Mouse (Mus musculus) lung, postnatal 0 days (tissue): Measurements from ENCODE around the gene Abhd2. TPM values are rescaled to one million over a fixed set of nuclear protein-coding genes. Genes with fewer than 3 reads are reported as not detected.

Experiments used
- ATAC-seq: fragments of 200-750 bp; cut with Nextera tagmentation; 2 replicates; pipeline ENCODE4 v1.8.0; 2017; ENCODE audit warnings: moderate library complexity
- DNase-seq: peaks from one replicate; pipeline ENCODE4 v3.0.0-alpha.2; 2016; ENCODE audit warnings: low spot score
- H3K27ac ChIP-seq: fragments of 300-500 bp; sonication (generic); 2 replicates; pipeline ENCODE4 v1.5.1; 2014; ENCODE audit warnings: antibody characterized with exemption, mild to moderate bottlenecking, low read length, mixed read lengths
- H3K27me3 ChIP-seq: fragments of 300-500 bp; sonication (generic); replicated peaks from 2 replicates; pipeline ENCODE4 v1.6.1; 2014; ENCODE audit warnings: low read length, mixed read lengths; ENCODE audit not compliant: insufficient read depth
- H3K36me3 ChIP-seq: fragments of 300-500 bp; sonication (generic); 2 replicates; pipeline ENCODE4 v1.6.1; 2014; ENCODE audit warnings: low read length, mixed read lengths; ENCODE audit not compliant: insufficient read depth
- H3K4me1 ChIP-seq: fragments of 300-500 bp; sonication (generic); 2 replicates; pipeline ENCODE4 v1.6.1; 2014; ENCODE audit warnings: antibody characterized with exemption, low read depth, low read length, mixed read lengths; ENCODE audit not compliant: insufficient read depth
- H3K4me2 ChIP-seq: fragments of 300-500 bp; sonication (generic); replicated peaks from 2 replicates; pipeline ENCODE4 v1.6.1; 2014; ENCODE audit warnings: low read depth, mild to moderate bottlenecking, low read length, moderate library complexity, mixed read lengths
- H3K4me3 ChIP-seq: fragments of 300-500 bp; sonication (generic); 2 replicates; pipeline ENCODE4 v1.5.1; 2014; ENCODE audit warnings: low read depth, low read length
- H3K9ac ChIP-seq: fragments of 300-500 bp; sonication (generic); replicated peaks from 2 replicates; pipeline ENCODE4 v1.6.1; 2014; ENCODE audit warnings: low read depth, mild to moderate bottlenecking
- H3K9me3 ChIP-seq: fragments of 300-500 bp; sonication (generic); 2 replicates; pipeline ENCODE4 v1.6.1; 2016; ENCODE audit warnings: low read length, mixed read lengths
- CTCF ChIP-seq: IDR thresholded peaks from 2 replicates; pipeline ENCODE4 v1.5.1; 2016; ENCODE audit warnings: antibody characterized with exemption, mild to moderate bottlenecking
- EP300 ChIP-seq: IDR thresholded peaks from 2 replicates; pipeline ENCODE4 v1.6.1; 2016; ENCODE audit warnings: antibody characterized with exemption, mild to moderate bottlenecking, control low read depth
- WGBS: fragments of 180-500 bp; shearing (Covaris S2); extraction: QIAGEN DNeasy Blood & Tissue Kit; methylation state at CpG from one replicate; pipeline ENCODE4 v1.1.7; 2014; 5-methylcytosine and 5-hydroxymethylcytosine counted together
- polyA plus RNA-seq: library from polyadenylated mRNA; unstranded; fragments of >200 nt; fragmentation: Nextera tagmentation; extraction: Ambion mirVana; gene quantifications from 2 replicates; pipeline ENCODE4 v1.2.1, GENCODE M21; 2015

The Abhd2 gene
- 22.8 and 25.2 TPM in 2 replicates for polyA plus RNA-seq

DNA sequence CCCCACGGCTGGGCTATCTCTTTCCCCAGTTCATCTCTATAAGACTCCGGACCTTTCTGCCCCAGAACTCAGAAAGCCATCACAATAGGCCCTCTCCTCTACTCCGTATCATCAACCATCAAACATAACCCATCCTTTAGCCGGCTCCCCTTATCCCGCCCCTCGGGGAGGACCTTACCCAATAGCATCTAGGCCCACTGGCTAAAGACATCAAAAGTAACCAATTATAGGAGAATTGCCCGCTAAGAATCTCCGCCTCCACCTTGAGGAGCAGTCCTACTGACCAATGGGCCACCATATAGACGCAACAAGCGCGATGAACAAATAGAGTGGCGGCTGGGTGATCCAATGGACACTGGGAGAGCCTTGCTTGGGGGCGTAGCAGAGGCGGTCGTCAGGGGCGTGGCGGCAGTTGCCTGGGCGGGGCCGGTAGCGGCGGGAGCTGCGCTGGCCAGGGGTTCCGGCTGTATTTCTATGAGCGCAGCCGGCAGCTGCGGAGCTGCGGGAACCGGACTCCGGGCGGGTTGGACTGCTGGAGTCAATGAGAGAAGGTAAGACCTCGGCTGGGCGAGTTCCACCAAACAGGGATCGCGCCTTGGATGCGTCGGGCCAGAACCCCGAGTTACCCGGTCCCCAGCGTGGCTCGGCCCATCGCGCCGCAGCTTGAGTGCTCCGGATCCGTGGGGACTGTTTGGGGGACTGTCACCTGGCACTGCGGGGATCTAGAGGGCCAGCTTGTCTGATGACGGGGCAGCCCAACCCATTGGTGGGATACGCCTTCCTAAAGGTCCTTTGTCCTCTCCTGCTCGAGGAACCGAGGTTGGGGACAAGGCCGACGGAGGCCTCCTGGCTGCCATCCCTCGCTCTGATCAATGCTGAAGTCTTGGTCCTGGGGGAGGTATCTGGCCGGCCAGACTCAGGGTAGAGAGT is at the start of gene Abhd2:
Gene Abhd2 (plus strand): TSS at position 411 of the 930 bp plus-strand sequence.
- WGBS: under 1% methylated on average over 54 of the region's 54 CpGs
- no peaks in the 10 kb centered on the region for H3K9me3 ChIP-seq
- TF ChIP-seq CTCF (no peak), EP300 (peak; percentile 52; the same call in 1 of the 2 replicates)
- peak within 1 kb of the TSS; percentile 59 for H3K4me3 ChIP-seq
- DNase-seq (peak; percentile 99), ATAC-seq (peak; percentile 100)
- peaks cover 10% of the 10 kb centered on the region; the same call in 1 of the 2 replicates for H3K4me1 ChIP-seq
- H3K4me2 ChIP-seq: peak within 1 kb of the TSS; percentile 69
- H3K36me3 ChIP-seq: no peaks in the 10 kb centered on the region
- no peaks in the 10 kb centered on the region for H3K27me3 ChIP-seq
- H3K27ac ChIP-seq: peak within 1 kb of the TSS; percentile 64
- H3K9ac ChIP-seq: peak within 1 kb of the TSS; percentile 57

DNA sequence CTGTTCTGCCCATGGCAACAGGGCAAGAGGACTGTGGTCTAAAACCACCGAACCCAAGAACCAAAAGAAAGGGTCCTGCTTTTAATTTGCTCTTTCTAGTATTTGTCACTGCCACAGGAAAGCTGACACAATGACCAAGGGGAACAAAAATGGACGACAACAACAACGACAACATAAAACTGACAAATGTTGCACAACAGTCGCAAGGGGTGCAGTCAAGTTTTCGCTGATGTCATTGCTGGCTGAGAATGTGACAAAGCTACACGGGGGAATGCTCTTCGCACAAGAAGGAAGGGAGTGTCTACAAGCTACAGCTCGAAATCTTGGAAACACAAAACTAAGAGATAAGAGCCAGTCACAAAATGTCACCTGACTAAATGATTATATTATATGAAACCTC is 47.5 kb upstream of the Abhd2 start:
- H3K27me3 ChIP-seq: no peaks in the 10 kb centered on the region
- TF ChIP-seq EP300 (no peak), CTCF (no peak)
- 70% methylated on average over 8 of the region's 8 CpGs for WGBS
- H3K4me1 ChIP-seq: no peaks in the 10 kb centered on the region
- ATAC-seq: no peak
- H3K36me3 ChIP-seq: no peaks in the 10 kb centered on the region
- H3K9ac ChIP-seq: no peak overlapping the region
- H3K27ac ChIP-seq: no peak overlapping the region
- H3K4me3 ChIP-seq: no peak overlapping the region
- no peak overlapping the region for H3K4me2 ChIP-seq
- DNase-seq: no peak
- no peaks in the 10 kb centered on the region for H3K9me3 ChIP-seq

DNA sequence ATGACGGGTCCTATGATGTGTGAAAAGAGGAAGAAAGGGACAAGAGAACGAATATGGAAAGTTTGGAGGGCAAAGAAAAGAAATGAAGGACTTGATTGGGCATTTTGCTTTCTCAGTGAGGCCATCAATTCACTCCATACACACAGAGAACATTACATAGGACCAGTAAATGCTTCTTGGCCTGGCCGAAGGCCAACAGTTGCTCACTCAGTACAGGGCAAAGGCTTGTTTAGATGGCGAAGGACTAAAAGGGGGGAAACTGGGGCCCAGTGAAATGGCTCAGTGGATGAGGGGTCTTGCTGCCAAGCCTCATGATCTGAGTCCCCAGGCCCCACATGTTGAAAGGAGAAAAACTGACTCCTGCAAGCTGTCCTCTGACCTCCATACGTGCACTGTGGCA is 46.8 kb upstream of the Abhd2 start:
- no peak for ATAC-seq

DNA sequence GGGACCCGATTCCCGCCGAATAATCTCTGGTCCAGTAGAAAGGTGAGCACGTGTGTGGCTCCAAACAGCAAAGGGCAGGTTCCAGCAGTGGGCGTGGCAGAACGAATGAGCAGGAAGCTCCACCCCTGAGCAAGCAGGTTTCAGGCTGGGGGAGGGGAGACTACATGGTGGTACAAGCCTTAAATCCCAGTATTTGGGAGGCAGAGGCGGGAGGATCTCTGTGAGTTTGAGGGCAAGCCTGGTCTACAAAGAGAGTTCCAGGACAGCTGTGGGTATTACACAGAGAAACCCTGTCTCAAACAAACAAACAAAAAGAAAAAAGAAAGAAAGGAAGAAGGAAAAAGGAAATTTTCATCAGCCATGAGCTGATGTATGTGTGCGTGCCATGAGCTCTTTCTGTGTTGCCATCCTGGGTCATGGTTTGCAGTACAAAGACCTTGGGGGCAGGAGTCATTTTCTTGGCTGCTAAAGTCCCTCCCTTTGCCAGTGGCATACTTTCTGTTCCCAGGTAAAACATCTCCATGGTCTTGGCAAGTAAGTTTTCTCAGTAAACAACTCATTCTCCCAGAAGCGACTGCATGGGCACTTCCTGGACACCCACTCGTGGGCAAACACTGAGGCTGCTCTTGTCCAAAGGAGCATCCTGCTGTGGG is 46.0 kb upstream of the Abhd2 start:
- WGBS: 73% methylated on average over 6 of the region's 10 CpGs

More for the DNA sequence above, 46.8 kb upstream of the Abhd2 start:
- no peaks in the 10 kb centered on the region for H3K4me1 ChIP-seq
- WGBS: 76% methylated on average over 5 of the region's 5 CpGs
- H3K36me3 ChIP-seq: no peaks in the 10 kb centered on the region
- no peaks in the 10 kb centered on the region for H3K27me3 ChIP-seq
- no peak overlapping the region for H3K4me3 ChIP-seq
- no peak overlapping the region for H3K4me2 ChIP-seq
- no peak overlapping the region for H3K27ac ChIP-seq
- no peaks in the 10 kb centered on the region for H3K9me3 ChIP-seq
- no peak for DNase-seq
- no peak for TF ChIP-seq CTCF
- TF ChIP-seq EP300: no peak
- no peak overlapping the region for H3K9ac ChIP-seq

DNA sequence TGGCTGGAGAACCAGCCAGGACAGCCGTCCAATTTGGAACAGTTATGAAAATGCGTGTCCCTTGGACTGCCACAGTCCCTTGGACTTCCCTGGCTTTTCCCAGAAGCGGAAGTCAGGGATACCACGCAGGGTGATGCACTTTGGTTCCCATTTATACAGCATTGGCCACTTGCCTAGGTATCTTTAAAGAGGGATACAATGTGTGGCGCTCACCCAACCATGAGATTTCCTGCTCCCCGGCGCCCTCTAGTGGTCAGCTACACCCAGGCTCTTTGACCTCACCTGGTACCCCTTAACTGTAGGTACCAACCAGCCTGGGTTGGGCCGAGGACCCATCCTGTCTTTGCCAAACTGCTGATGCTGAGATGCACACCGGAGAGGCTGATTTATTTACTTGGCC is 44.5 kb upstream of the Abhd2 start:
- Histone ChIP-seq H3K27me3 (no peaks in the 10 kb centered on the region), H3K4me1 (no peaks in the 10 kb centered on the region), H3K4me3 (no peak overlapping the region), H3K36me3 (no peaks in the 10 kb centered on the region), H3K9ac (no peak overlapping the region), H3K9me3 (no peaks in the 10 kb centered on the region), H3K27ac (no peak overlapping the region), H3K4me2 (no peak overlapping the region)
- WGBS: 18% methylated on average over 9 of the region's 9 CpGs
- DNase-seq (peak; percentile 80), ATAC-seq (peak; percentile 65)
- no peak for TF ChIP-seq EP300
- TF ChIP-seq CTCF: peak; percentile 92

More for the DNA sequence above, 46.0 kb upstream of the Abhd2 start:
- DNase-seq (no peak), ATAC-seq (no peak)
- no peaks in the 10 kb centered on the region for H3K27me3 ChIP-seq
- no peaks in the 10 kb centered on the region for H3K36me3 ChIP-seq
- TF ChIP-seq CTCF: no peak
- no peak for TF ChIP-seq EP300
- H3K4me1 ChIP-seq: no peaks in the 10 kb centered on the region
- H3K4me3 ChIP-seq: no peak overlapping the region
- no peak overlapping the region for H3K27ac ChIP-seq
- H3K9me3 ChIP-seq: no peaks in the 10 kb centered on the region
- no peak overlapping the region for H3K4me2 ChIP-seq
- H3K9ac ChIP-seq: no peak overlapping the region

DNA sequence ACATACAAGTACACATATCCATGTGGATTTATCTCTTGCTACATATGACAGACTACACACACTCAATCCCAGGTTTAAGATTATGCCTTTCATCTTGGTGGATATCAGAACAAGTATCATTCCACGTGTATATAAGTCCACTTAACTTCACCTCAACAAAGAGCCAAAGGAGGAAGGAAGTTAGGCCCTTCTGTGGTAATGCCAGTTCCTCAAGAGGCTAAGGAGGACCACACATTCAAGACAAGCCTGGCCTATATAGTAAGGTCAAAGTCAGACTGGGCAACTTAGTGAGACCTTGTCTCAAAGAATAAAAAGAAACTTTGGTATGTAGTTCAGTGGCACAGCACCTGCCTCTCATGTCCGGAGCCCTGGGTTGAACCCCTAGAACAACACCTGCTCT is 41.4 kb upstream of the Abhd2 start:
- no peak for ATAC-seq

More for the DNA sequence above, 41.4 kb upstream of the Abhd2 start:
- Histone ChIP-seq H3K4me1 (no peaks in the 10 kb centered on the region), H3K9ac (no peak overlapping the region), H3K36me3 (no peaks in the 10 kb centered on the region), H3K27ac (no peak overlapping the region), H3K9me3 (no peaks in the 10 kb centered on the region), H3K4me3 (no peak overlapping the region), H3K27me3 (no peaks in the 10 kb centered on the region), H3K4me2 (no peak overlapping the region)
- 55% methylated on average over 2 of the region's 2 CpGs for WGBS
- DNase-seq: no peak
- TF ChIP-seq CTCF (no peak), EP300 (no peak)
